Mouse (Mus musculus) cerebellum, postnatal 10 days (tissue): ENCODE results near the gene Ldlrad1.

Experiments used
- DNase-seq, 2 experiments: peaks; one replicate each; pipeline ENCODE4 v3.0.0; 2021; ENCODE audit warnings: mixed read lengths in 2 of 2

Ldlrad1 gene

GRCm38 (mm10) chr4:107211936-107212335 is 3.0 kb downstream of the Ldlrad1 start:
- no peak for DNase-seq

GRCm38 (mm10) chr4:107213279-107214011 is 4.5 kb downstream of the Ldlrad1 start:
- DNase-seq = peak; percentile 34 to 35

GRCm38 (mm10) chr4:107217574-107217973 is 8.6 kb downstream of the Ldlrad1 start:
- DNase-seq = no peak

GRCm38 (mm10) chr4:107221524-107221923 is 12.5 kb downstream of the Ldlrad1 start:
- DNase-seq = peak; percentile 36 to 49

GRCm38 (mm10) chr4:107223225-107224204 is 14.5 kb downstream of the Ldlrad1 start:
- DNase-seq = peak; percentile 92 to 95

GRCm38 (mm10) chr4:107226313-107226712 is 17.3 kb downstream of the Ldlrad1 start:
- no peak for DNase-seq

GRCm38 (mm10) chr4:107232219-107232618 is 23.2 kb downstream of the Ldlrad1 start:
- no peak for DNase-seq

- no peak for DNase-seq
Observed at GRCm38 (mm10) chr4:107238253-107238652, 29.3 kb downstream of the Ldlrad1 start.

- DNase-seq = no peak
Observed at GRCm38 (mm10) chr4:107240196-107240595, 31.2 kb downstream of the Ldlrad1 start.

- no peak for DNase-seq
Observed at GRCm38 (mm10) chr4:107243365-107244333, 34.7 kb downstream of the Ldlrad1 start.

- no peak for DNase-seq
Observed at GRCm38 (mm10) chr4:107245368-107245767, 36.4 kb downstream of the Ldlrad1 start.

GRCm38 (mm10) chr4:107246040-107246439 is 37.1 kb downstream of the Ldlrad1 start:
- no peak for DNase-seq

- no peak for DNase-seq
Observed at GRCm38 (mm10) chr4:107247110-107247509, 38.1 kb downstream of the Ldlrad1 start.

GRCm38 (mm10) chr4:107248061-107248460 is 39.1 kb downstream of the Ldlrad1 start:
- peak in 1 of 2 experiments; percentile 7 for DNase-seq

- DNase-seq = peak in 1 of 2 experiments; percentile 28
Observed at GRCm38 (mm10) chr4:107249471-107249870, 40.5 kb downstream of the Ldlrad1 start.

- DNase-seq = peak; percentile 76 to 83
Observed at GRCm38 (mm10) chr4:107250494-107250893, 41.5 kb downstream of the Ldlrad1 start.

GRCm38 (mm10) chr4:107252522-107252921 is 43.5 kb downstream of the Ldlrad1 start:
- DNase-seq = peak; percentile 26 to 27

- peak; percentile 99 for DNase-seq
Observed at GRCm38 (mm10) chr4:107253125-107254091, 44.4 kb downstream of the Ldlrad1 start, which contains the start of the genes Lrrc42 and Hspb11. Lrrc42 (minus strand) TSS chr4:107253532. Hspb11 (plus strand) TSS chr4:107253593.

- DNase-seq = peak; percentile 16 to 53
Observed at GRCm38 (mm10) chr4:107254414-107254813, 45.4 kb downstream of the Ldlrad1 start.

GRCm38 (mm10) chr4:107260001-107260400 is 51.0 kb downstream of the Ldlrad1 start:
- DNase-seq = no peak
